Mouse (Mus musculus): ENCODE measurements around the gene Olfr921. TPM values are rescaled to one million over a fixed set of nuclear protein-coding genes. Genes with fewer than 3 reads are reported as not detected.

Olfr921 gene
- not detected for total RNA-seq (2021)
- long read RNA-seq, experiment 1, result 0 reads
- long read RNA-seq, experiment 2, result 0 reads

- DNase-seq (ENCODE audit: low spot score in 2 of 2), result no peak
Observed at GRCm38 (mm10) chr9:38772768-38773167, at the start of gene Olfr921. Gene Olfr921 (plus strand): TSS chr9:38773068.

GRCm38 (mm10) chr9:38724044-38724443 lies 48.8 kb upstream of the Olfr921 start:
- DNase-seq (ENCODE audit: low spot score in 2 of 2), result no peak

- DNase-seq (ENCODE audit: low spot score in 2 of 2), result no peak
Observed at GRCm38 (mm10) chr9:38728218-38728617, 44.6 kb upstream of the Olfr921 start.

GRCm38 (mm10) chr9:38741408-38741807 lies 31.5 kb upstream of the Olfr921 start:
- DNase-seq (ENCODE audit: low spot score in 2 of 2), result no peak

GRCm38 (mm10) chr9:38744619-38745315 lies 28.1 kb upstream of the Olfr921 start:
- no peak for DNase-seq (ENCODE audit: low spot score in 2 of 2)

- no peak for DNase-seq (ENCODE audit: low spot score in 2 of 2)
Observed at GRCm38 (mm10) chr9:38751999-38752398, 20.9 kb upstream of the Olfr921 start, which contains the start of gene Olfr920. Gene Olfr920 (plus strand): TSS chr9:38752299.

- no peak for DNase-seq (ENCODE audit: low spot score in 2 of 2)
Observed at GRCm38 (mm10) chr9:38792689-38793088, 19.8 kb downstream of the Olfr921 start.

GRCm38 (mm10) chr9:38805696-38806095 lies 32.8 kb downstream of the Olfr921 start:
- peak in 1 of 2 experiments; percentile 3 for DNase-seq (ENCODE audit: low spot score in 2 of 2)

- no peak for DNase-seq (ENCODE audit: low spot score in 2 of 2)
Observed at GRCm38 (mm10) chr9:38814314-38814713, 41.4 kb downstream of the Olfr921 start, which contains the start of gene Olfr922. Gene Olfr922 (plus strand): TSS chr9:38814614.

GRCm38 (mm10) chr9:38815458-38815986 lies 42.7 kb downstream of the Olfr921 start:
- no peak for DNase-seq (ENCODE audit: low spot score in 2 of 2)

- no peak for DNase-seq (ENCODE audit: low spot score in 2 of 2)
Observed at GRCm38 (mm10) chr9:38826245-38826644, 53.4 kb downstream of the Olfr921 start, which contains the start of gene Olfr923. Gene Olfr923 (plus strand): TSS chr9:38826545.

Other genes starting within 250 kb of the Olfr921 start
- not detected for gene Olfr910, start 235.2 kb upstream of the Olfr921 start, total RNA-seq (2021)
- not detected for gene Olfr912, start 192.9 kb upstream of the Olfr921 start, total RNA-seq (2021)
- gene Olfr913, start 180.3 kb upstream of the Olfr921 start, total RNA-seq (2021), result not detected
- not detected for gene Olfr914, start 168.0 kb upstream of the Olfr921 start, total RNA-seq (2021)
- not detected for gene Olfr916, start 113.2 kb upstream of the Olfr921 start, total RNA-seq (2021)
- not detected for gene Olfr917, start 107.2 kb upstream of the Olfr921 start, total RNA-seq (2021)
- not detected for gene Olfr918, start 98.5 kb upstream of the Olfr921 start, total RNA-seq (2021)
- gene Olfr919, start 69.4 kb upstream of the Olfr921 start, total RNA-seq (2021), result not detected
- 1 to 10 TPM; 7.8 to 9.8 TPM for gene Vwa5a, start 54.8 kb upstream of the Olfr921 start, total RNA-seq (2021)
- under 1 TPM in 1 of 2 experiments, not detected in 1; 0.07 TPM for gene Olfr920, start 20.8 kb upstream of the Olfr921 start, total RNA-seq (2021)
- gene Olfr922, start 41.5 kb downstream of the Olfr921 start, total RNA-seq (2021), result not detected
- not detected for gene Olfr923, start 53.5 kb downstream of the Olfr921 start, total RNA-seq (2021)
- not detected for gene Olfr924, start 71.4 kb downstream of the Olfr921 start, total RNA-seq (2021)
- not detected for gene Olfr26, start 82.0 kb downstream of the Olfr921 start, total RNA-seq (2021)
- gene Olfr926, start 104.1 kb downstream of the Olfr921 start, total RNA-seq (2021), result not detected
- gene Olfr930, start 156.7 kb downstream of the Olfr921 start, total RNA-seq (2021), result not detected
- gene Olfr933, start 199.2 kb downstream of the Olfr921 start, total RNA-seq (2021), result not detected
- gene Olfr934, start 215.2 kb downstream of the Olfr921 start, total RNA-seq (2021), result not detected
- gene Olfr935, start 226.6 kb downstream of the Olfr921 start, total RNA-seq (2021), result not detected

All from layer of hippocampus, postnatal 14 days (tissue).